In genomic region chr13:48871887-48872606, GRCm38 (mm10) we compare ENCODE assay signal across 8 mouse cellular contexts. TPM values are rescaled to one million over a fixed set of nuclear protein-coding genes. Genes with fewer than 3 reads are reported as not detected.
A peak's percentile ranks its signal among the peaks of the same experiment; 100 is the strongest.
DNase-seq lines count a peak whose midpoint lies in the region; ATAC-seq lines count a peak whose summit lies in the region.

No protein-coding gene starts in this region.

- peak overlapping the region; percentile 97 for H3K9ac ChIP-seq in embryonic facial prominence, embryonic 15.5 days
- H3K9ac ChIP-seq in intestine, embryonic 14.5 days (ENCODE audit: low read length), result peak overlapping the region; percentile 97

- peak overlapping the region; percentile 79 for H3K4me2 ChIP-seq in embryonic facial prominence, embryonic 15.5 days (replicated peaks)
- peak overlapping the region; percentile 93 for H3K4me2 ChIP-seq in intestine, embryonic 14.5 days (ENCODE audit: low read length)

- peaks cover 29% of the 10 kb centered on the region for H3K79me2 ChIP-seq in macrophage (ENCODE audit: inconsistent target)

- intact Hi-C loops in left cerebral cortex, postnatal 4 days (cut with DNase I), result loop anchor here (10.0 kb wide), 1 partner anchor 217 kb away; no protein-coding TSS in a partner anchor

- DNase-seq in kidney, adult 11 months, result peak; percentile 55
- DNase-seq in kidney, postnatal 10 days, result no peak
- no peak for DNase-seq in intestine, embryonic 14.5 days (ENCODE audit: low spot score)
- DNase-seq in thymus, postnatal 14 days, result peak; percentile 54
- no peak for DNase-seq in left cerebral cortex, postnatal 4 days
- no peak for DNase-seq in cerebellum, postnatal 36 days

- no peak for ATAC-seq in embryonic facial prominence, embryonic 15.5 days (ENCODE audit: insufficient number of reproducible peaks, low FRiP score, low TSS enrichment, low read depth)
- ATAC-seq in intestine, embryonic 14.5 days (replicated peaks; ENCODE audit: low FRiP score, low TSS enrichment, low read depth), result no peak

- peaks cover 38% of the 10 kb centered on the region for H3K4me1 ChIP-seq in embryonic facial prominence, embryonic 15.5 days
- peaks cover 32% of the 10 kb centered on the region for H3K4me1 ChIP-seq in intestine, embryonic 14.5 days (replicated peaks; ENCODE audit: control insufficient read depth, insufficient read depth, low read length)

- H3K27ac ChIP-seq in embryonic facial prominence, embryonic 15.5 days (replicated peaks), result peak overlapping the region; percentile 90
- 0 out of 2 replicates have a peak overlapping the region, but pooled peaks have one; percentile 93 for H3K27ac ChIP-seq in intestine, embryonic 14.5 days (ENCODE audit: low read depth)
- no peak overlapping the region for H3K27ac ChIP-seq in macrophage

- H3K4me3 ChIP-seq in embryonic facial prominence, embryonic 15.5 days (replicated peaks), result peak overlapping the region; percentile 84
- peak overlapping the region; percentile 77 for H3K4me3 ChIP-seq in intestine, embryonic 14.5 days (ENCODE audit: low read depth, low read length)
- H3K4me3 ChIP-seq in macrophage (ENCODE audit: inconsistent target), result peak overlapping the region; percentile 51

- H3K9me3 ChIP-seq in embryonic facial prominence, embryonic 15.5 days (replicated peaks), result no peaks in the 10 kb centered on the region
- H3K9me3 ChIP-seq in intestine, embryonic 14.5 days (ENCODE audit: control insufficient read depth, low read length), result no peaks in the 10 kb centered on the region

- WGBS in embryonic facial prominence, embryonic 15.5 days, result 55% methylated on average over 7 of the region's 7 CpGs
- WGBS in intestine, embryonic 14.5 days, result 58% methylated on average over 7 of the region's 7 CpGs
- WGBS in macrophage (ENCODE audit: missing documents), result 55% methylated on average over 7 of the region's 7 CpGs

- 0 out of 2 replicates have a peak, but pooled peaks cover 3% of the 10 kb centered on the region for H3K36me3 ChIP-seq in embryonic facial prominence, embryonic 15.5 days
- peaks cover 10% of the 10 kb centered on the region for H3K36me3 ChIP-seq in intestine, embryonic 14.5 days (ENCODE audit: control insufficient read depth, insufficient read depth, low read length)
- H3K36me3 ChIP-seq in macrophage (ENCODE audit: inconsistent target), result no peaks in the 10 kb centered on the region

- H3K27me3 ChIP-seq in embryonic facial prominence, embryonic 15.5 days, result no peaks in the 10 kb centered on the region
- no peaks in the 10 kb centered on the region for H3K27me3 ChIP-seq in intestine, embryonic 14.5 days (replicated peaks; ENCODE audit: control insufficient read depth, insufficient read depth, low read length)

RNA-seq across cellular contexts. Expression of gene Phf2, which starts 1.1 kb away (rescaled TPM):
- polyA plus RNA-seq in embryonic facial prominence, embryonic 15.5 days (2015; fragmentation: Nextera tagmentation; extraction: Ambion mirVana), result 8.6 and 10.3 TPM in 2 replicates
- polyA plus RNA-seq in intestine, embryonic 14.5 days (2014; fragmentation: Nextera tagmentation; extraction: Ambion mirVana), result 9.9 TPM in 2 replicates
- 10 to 100 TPM in 23 of 26 experiments, 1 to 10 TPM in 3; 5.8 to 32.4 (median 19.6) TPM for total RNA-seq in macrophage (2018; cell fraction: chromatin; rRNA removed)
- total RNA-seq in macrophage (2018; cell fraction: cytosol; rRNA removed), result 10 to 100 TPM; 15.5 to 29.1 (median 21.7) TPM
- total RNA-seq in macrophage (2018; cell fraction: nucleus; rRNA removed), result 10 to 100 TPM; 12.3 to 29.5 (median 22.7) TPM
- 17.3 to 20.6 TPM (median 20.4 TPM) in 3 replicates for polyA plus RNA-seq in macrophage (2018)
- total RNA-seq in left cerebral cortex, postnatal 4 days (2021), result 10 to 100 TPM; 36.3 to 37.0 TPM

Comparison
In these comparisons a context has a peak if more than half of its experiments do, and no peak if none do; other contexts are left out.
1. DNase-seq: peak in kidney, adult 11 months (single experiment) and thymus, postnatal 14 days (single experiment); none in kidney, postnatal 10 days (single experiment), intestine, embryonic 14.5 days (single experiment), left cerebral cortex, postnatal 4 days (single experiment) and cerebellum, postnatal 36 days (0 of 2).
2. Peak in every context shown above with its lines, with median percentiles within 50 percentile points of each other: H3K4me3 ChIP-seq.